Mouse (Mus musculus) E14TG2a.4 (cell line): ENCODE measurements around the gene Kcnj10.

Experiments
- CTCF ChIP-seq: conservative IDR thresholded peaks from 2 replicates; pipeline ENCODE4 v1.5.1; 2014; ENCODE audit warnings: low read length
- NANOG ChIP-seq: IDR thresholded peaks from 2 replicates; pipeline ENCODE4 v1.6.1; 2014; ENCODE audit warnings: borderline replicate concordance, low read length, mixed read lengths
- POU5F1 ChIP-seq: IDR thresholded peaks from 2 replicates; pipeline ENCODE4 v1.6.1; 2014; ENCODE audit warnings: low read length, borderline replicate concordance

DNA sequence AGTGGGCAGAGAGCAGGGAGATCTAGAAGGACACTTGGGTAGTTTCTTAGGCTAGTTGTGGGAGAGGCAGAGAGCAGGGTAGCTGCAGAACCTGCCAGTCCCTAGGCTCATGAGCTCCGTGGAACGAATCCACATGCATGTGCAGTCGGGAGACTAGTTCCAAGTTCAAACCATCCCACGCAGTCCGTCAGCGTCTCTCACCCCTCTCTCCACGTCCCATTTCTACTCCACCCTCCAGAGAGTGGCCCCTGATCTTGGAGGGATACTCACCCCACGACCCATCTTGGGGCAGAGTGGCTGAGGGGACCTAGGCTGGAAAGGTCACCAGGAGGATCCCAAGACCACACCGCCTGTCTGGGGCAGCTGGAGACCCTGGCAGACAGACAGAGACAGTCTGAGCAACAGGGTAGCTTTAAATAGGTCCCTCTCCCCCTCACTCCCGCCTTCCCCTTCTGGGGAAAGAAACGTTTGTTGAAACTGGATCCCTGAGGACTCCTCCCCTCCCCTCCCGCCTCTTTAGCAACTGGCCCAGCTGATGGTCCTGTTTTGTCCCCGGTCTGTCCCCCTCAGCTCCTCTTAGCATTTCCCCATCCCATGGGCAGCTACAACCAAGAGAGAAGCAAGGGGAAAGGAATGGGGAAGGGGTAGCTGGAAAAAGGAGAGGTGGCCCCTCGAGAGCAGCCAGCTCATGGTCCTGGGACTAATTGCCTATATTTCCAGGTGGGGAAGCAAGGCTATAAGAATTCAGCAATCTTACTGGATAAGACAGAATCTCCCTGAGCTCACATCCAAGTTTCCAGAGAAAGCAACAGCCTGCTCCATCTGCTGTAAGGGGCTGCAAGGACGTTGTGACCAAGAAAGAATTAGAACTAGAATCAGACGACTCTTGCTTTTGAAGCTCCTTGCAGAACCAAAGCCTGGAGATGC lies 43.1 kb upstream of the Kcnj10 start, which contains the start of gene Atp1a2:
- TF ChIP-seq CTCF = no peak
- TF ChIP-seq NANOG = no peak
- no peak for TF ChIP-seq POU5F1
